Mouse (Mus musculus) thymus, postnatal 10 days (tissue): Measurements from ENCODE around the gene Ceacam15.
A peak's percentile ranks its signal among the peaks of the same experiment; 100 is the strongest.

Experiments
- DNase-seq, 2 experiments: peaks; one replicate each; pipeline ENCODE4 v3.0.0; 2021; ENCODE audit warnings: low spot score in 2 of 2

Gene Ceacam15

GRCm38 (mm10) chr7:16631025-16631424 lies 44.5 kb downstream of the Ceacam15 start:
- no peak for DNase-seq

GRCm38 (mm10) chr7:16629598-16630296 lies 45.8 kb downstream of the Ceacam15 start:
- DNase-seq: peak; percentile 50 to 80

DNA sequence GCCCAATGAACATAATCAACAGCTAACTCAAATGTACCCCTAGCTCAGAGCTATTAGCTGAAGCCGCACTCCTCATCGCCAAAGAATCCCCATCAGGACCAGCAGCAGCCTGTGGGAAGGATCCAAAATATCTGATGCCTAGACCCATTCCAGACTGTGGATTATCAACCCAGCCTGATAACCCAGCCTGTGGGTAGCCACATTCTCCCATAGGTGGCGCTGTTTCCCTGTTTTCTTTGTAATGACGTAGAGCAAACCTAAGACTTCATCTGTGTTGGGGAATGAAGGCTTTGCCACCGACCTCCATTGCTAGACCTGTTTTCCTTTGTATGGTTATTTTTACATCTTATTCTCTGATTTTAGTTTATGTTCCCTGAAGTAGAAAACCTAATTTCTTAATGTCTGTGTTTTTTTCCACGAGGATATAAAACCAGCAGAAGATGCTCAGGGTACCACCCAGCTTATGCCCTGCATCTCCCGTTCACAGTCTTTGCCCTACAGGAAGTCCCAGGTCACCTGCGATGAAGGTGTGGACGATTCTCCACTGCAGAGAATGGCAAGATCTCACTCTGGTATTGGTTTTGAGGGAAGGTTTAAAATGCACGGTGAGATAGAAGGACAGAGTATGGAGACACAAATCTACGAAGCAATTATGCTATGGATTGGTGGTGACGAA lies 47.3 kb downstream of the Ceacam15 start:
- DNase-seq: peak; percentile 28 to 81

- DNase-seq: no peak
Observed at GRCm38 (mm10) chr7:16623687-16624086, 51.8 kb downstream of the Ceacam15 start.

- no peak for DNase-seq
Observed at GRCm38 (mm10) chr7:16623131-16623530, 52.4 kb downstream of the Ceacam15 start.
